18 mouse cellular contexts compared by ENCODE assay signal in the genomic region with DNA sequence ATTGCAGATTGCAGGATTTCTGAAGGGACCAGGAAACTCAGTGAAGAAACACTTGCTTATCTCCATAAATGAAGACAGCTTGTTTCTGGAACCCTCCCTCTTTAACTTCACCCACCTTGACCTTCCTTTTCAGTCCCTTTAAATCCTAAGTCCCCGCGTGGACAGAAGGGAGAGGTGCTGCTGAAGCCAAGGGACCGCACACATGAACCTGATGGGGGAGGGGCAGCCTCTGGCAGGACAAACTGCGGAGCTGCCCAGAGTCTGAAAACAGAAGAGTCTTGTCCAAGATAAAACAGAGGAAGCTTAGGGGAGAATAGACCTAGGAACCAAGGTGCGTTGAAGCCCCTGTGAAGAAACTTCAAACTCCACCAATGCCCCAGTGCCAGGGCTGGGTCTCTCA.
DNase-seq lines count a peak whose midpoint lies in the region; ATAC-seq and TF ChIP-seq lines count a peak whose summit lies in the region.
"Had no signal": no experiment of that assay in that cellular context is flagged by ENCODE, and none has a peak within 500 bp of the region (broad histone marks: within the 10 kb centered on the region; RNA-seq: fewer than 3 reads in every experiment).

No protein-coding gene starts in this region.

- 58% methylated on average over 5 of the region's 5 CpGs for WGBS in kidney, adult 2 months
- 39% methylated on average over 5 of the region's 5 CpGs for WGBS in kidney, embryonic 16.5 days
- 25% methylated on average over 5 of the region's 5 CpGs for WGBS in liver, adult 2 months
- 41% methylated on average over 5 of the region's 5 CpGs for WGBS in liver, embryonic 12.5 days (ENCODE audit: insufficient replicate concordance)
- 37% methylated on average over 5 of the region's 5 CpGs for WGBS in liver, postnatal 0 days (ENCODE audit: insufficient replicate concordance)

- ATAC-seq in kidney, embryonic 16.5 days (ENCODE audit: low FRiP score, low TSS enrichment) = no peak
- ATAC-seq in liver, embryonic 12.5 days = no peak
- ATAC-seq in liver, postnatal 0 days = no peak
- ATAC-seq: CD4-positive, CD25-positive, alpha-beta regulatory T cell, adult 4 months; forebrain, embryonic 14.5 days; hindbrain, embryonic 16.5 days had no signal

- no peak for TF ChIP-seq POLR2A in kidney, adult 2 months (IDR thresholded peaks at IDR 0.05; ENCODE audit: low read depth, low read length)
- TF ChIP-seq POLR2A in liver, adult 2 months (IDR thresholded peaks at IDR 0.05; ENCODE audit: extremely low read depth, insufficient read depth, low read length) = no peak

- no peaks in the 10 kb centered on the region for H3K36me3 ChIP-seq in kidney, adult 2 months (ENCODE audit: control insufficient read depth, insufficient read depth, low read length)
- no peaks in the 10 kb centered on the region for H3K36me3 ChIP-seq in kidney, embryonic 16.5 days (ENCODE audit: insufficient read depth, low read length)
- H3K36me3 ChIP-seq in liver, adult 2 months (ENCODE audit: control insufficient read depth, insufficient read depth, low read length) = no peaks in the 10 kb centered on the region
- H3K36me3 ChIP-seq in liver, embryonic 12.5 days = no peaks in the 10 kb centered on the region
- no peaks in the 10 kb centered on the region for H3K36me3 ChIP-seq in liver, postnatal 0 days (replicated peaks; ENCODE audit: insufficient read depth, low read length)
- H3K36me3 ChIP-seq: heart, embryonic 10.5 days had no signal

- no peaks in the 10 kb centered on the region for H3K79me2 ChIP-seq in liver, adult 2 months (ENCODE audit: control insufficient read depth, insufficient read depth, low read length)

- no peak overlapping the region for H3K9ac ChIP-seq in kidney, embryonic 16.5 days (replicated peaks; ENCODE audit: low read length)
- H3K9ac ChIP-seq in liver, adult 2 months (ENCODE audit: low read depth, low read length) = no peak overlapping the region
- no peak overlapping the region for H3K9ac ChIP-seq in liver, embryonic 12.5 days
- no peak overlapping the region for H3K9ac ChIP-seq in liver, postnatal 0 days (replicated peaks)
- H3K9ac ChIP-seq: liver, embryonic 14.5 days had no signal

- H3K27ac ChIP-seq in kidney, adult 2 months (ENCODE audit: insufficient read depth, low read depth, low read length) = no peak overlapping the region
- H3K27ac ChIP-seq in kidney, embryonic 16.5 days (ENCODE audit: low read length) = no peak overlapping the region
- H3K27ac ChIP-seq in liver, adult 2 months (replicated peaks; ENCODE audit: insufficient read depth, low read depth, low read length) = no peak overlapping the region
- no peak overlapping the region for H3K27ac ChIP-seq in liver, embryonic 12.5 days
- H3K27ac ChIP-seq in liver, postnatal 0 days (ENCODE audit: low read depth) = no peak overlapping the region
- H3K27ac ChIP-seq: heart, embryonic 10.5 days; liver, embryonic 14.5 days had no signal

- no peak overlapping the region for H3K4me2 ChIP-seq in kidney, embryonic 16.5 days (replicated peaks; ENCODE audit: low read depth, low read length)
- H3K4me2 ChIP-seq in liver, embryonic 12.5 days = no peak overlapping the region
- no peak overlapping the region for H3K4me2 ChIP-seq in liver, postnatal 0 days (ENCODE audit: low read depth, low read length)

- H3K4me3 ChIP-seq in kidney, adult 2 months (ENCODE audit: insufficient read depth, low read depth, low read length) = no peak overlapping the region
- no peak overlapping the region for H3K4me3 ChIP-seq in kidney, embryonic 16.5 days (ENCODE audit: low read length)
- no peak overlapping the region for H3K4me3 ChIP-seq in liver, adult 2 months (ENCODE audit: insufficient read depth, low read depth, low read length)
- H3K4me3 ChIP-seq in liver, embryonic 12.5 days = no peak overlapping the region
- no peak overlapping the region for H3K4me3 ChIP-seq in liver, postnatal 0 days (ENCODE audit: low read depth, low read length)
- H3K4me3 ChIP-seq: heart, embryonic 10.5 days; megakaryocyte, embryonic 14.5 days had no signal

- no peaks in the 10 kb centered on the region for H3K9me3 ChIP-seq in kidney, embryonic 16.5 days (ENCODE audit: low read length)
- H3K9me3 ChIP-seq in liver, embryonic 12.5 days (replicated peaks) = no peaks in the 10 kb centered on the region
- no peaks in the 10 kb centered on the region for H3K9me3 ChIP-seq in liver, postnatal 0 days (ENCODE audit: low read length)
- H3K9me3 ChIP-seq: heart, embryonic 10.5 days; megakaryocyte, embryonic 14.5 days had no signal

- H3K27me3 ChIP-seq in kidney, adult 2 months (replicated peaks; ENCODE audit: control insufficient read depth, insufficient read depth, low read length) = no peaks in the 10 kb centered on the region
- peaks cover 4% of the 10 kb centered on the region; the same call in 1 of the 2 replicates for H3K27me3 ChIP-seq in kidney, embryonic 16.5 days (ENCODE audit: insufficient read depth, low read length)
- H3K27me3 ChIP-seq in liver, adult 2 months (ENCODE audit: control insufficient read depth, insufficient read depth, low read length) = no peaks in the 10 kb centered on the region
- 0 out of 2 replicates have a peak, but pooled peaks cover 3% of the 10 kb centered on the region for H3K27me3 ChIP-seq in liver, embryonic 12.5 days (replicated peaks)
- H3K27me3 ChIP-seq in liver, postnatal 0 days (ENCODE audit: insufficient read depth, low read length) = no peaks in the 10 kb centered on the region

- no peak for TF ChIP-seq EP300 in liver, postnatal 0 days (IDR thresholded peaks at IDR 0.05; ENCODE audit: low read depth)

- DNase-seq in adrenal gland, postnatal 10 days = peak; percentile 37
- no peak for DNase-seq in adrenal gland, adult (ENCODE audit: inconsistent age in 2 of 2, low spot score in 1 of 2)
- DNase-seq in kidney, adult 2 months = peak; percentile 23
- peak; percentile 35 for DNase-seq in liver, adult 2 months (ENCODE audit: extremely low read depth, low read depth, low spot score)
- DNase-seq in liver, postnatal 0 days = peak; percentile 25
- no peak for DNase-seq in spleen, postnatal 10 days (ENCODE audit: low spot score in 2 of 2)
- DNase-seq: cerebellum, adult 8-10 months; lung, postnatal 10 days; spleen, adult 18-20 months; thymus, postnatal 25 days had no signal

- peaks cover 7% of the 10 kb centered on the region; the same call in 1 of the 2 replicates for H3K4me1 ChIP-seq in kidney, adult 2 months (ENCODE audit: control insufficient read depth, insufficient read depth, low read length)
- H3K4me1 ChIP-seq in kidney, embryonic 16.5 days (ENCODE audit: insufficient read depth, low read length) = no peaks in the 10 kb centered on the region
- peaks cover 12% of the 10 kb centered on the region for H3K4me1 ChIP-seq in liver, adult 2 months (ENCODE audit: control insufficient read depth, insufficient read depth, low read length)
- no peaks in the 10 kb centered on the region for H3K4me1 ChIP-seq in liver, embryonic 12.5 days
- H3K4me1 ChIP-seq in liver, postnatal 0 days (ENCODE audit: insufficient read depth) = no peaks in the 10 kb centered on the region
- H3K4me1 ChIP-seq: megakaryocyte, embryonic 14.5 days had no signal

- TF ChIP-seq CTCF in kidney, adult 2 months (conservative IDR thresholded peaks at IDR 0.05; ENCODE audit: insufficient read depth, insufficient read length, low read depth, low read length) = no peak
- TF ChIP-seq CTCF in liver, adult 2 months (IDR thresholded peaks at IDR 0.05; ENCODE audit: low read depth, low read length) = no peak
- TF ChIP-seq CTCF in liver, postnatal 0 days (IDR thresholded peaks at IDR 0.05; ENCODE audit: low read depth) = no peak

Comparison
In these comparisons a context has a peak if more than half of its experiments do, and no peak if none do; other contexts are left out.
1. DNase-seq: peak in adrenal gland, postnatal 10 days (single experiment), kidney, adult 2 months (single experiment), liver, adult 2 months (single experiment) and liver, postnatal 0 days (single experiment); none in adrenal gland, adult (0 of 2) and spleen, postnatal 10 days (0 of 2).